8 mouse cellular contexts compared by ENCODE assay signal in the genomic region with DNA sequence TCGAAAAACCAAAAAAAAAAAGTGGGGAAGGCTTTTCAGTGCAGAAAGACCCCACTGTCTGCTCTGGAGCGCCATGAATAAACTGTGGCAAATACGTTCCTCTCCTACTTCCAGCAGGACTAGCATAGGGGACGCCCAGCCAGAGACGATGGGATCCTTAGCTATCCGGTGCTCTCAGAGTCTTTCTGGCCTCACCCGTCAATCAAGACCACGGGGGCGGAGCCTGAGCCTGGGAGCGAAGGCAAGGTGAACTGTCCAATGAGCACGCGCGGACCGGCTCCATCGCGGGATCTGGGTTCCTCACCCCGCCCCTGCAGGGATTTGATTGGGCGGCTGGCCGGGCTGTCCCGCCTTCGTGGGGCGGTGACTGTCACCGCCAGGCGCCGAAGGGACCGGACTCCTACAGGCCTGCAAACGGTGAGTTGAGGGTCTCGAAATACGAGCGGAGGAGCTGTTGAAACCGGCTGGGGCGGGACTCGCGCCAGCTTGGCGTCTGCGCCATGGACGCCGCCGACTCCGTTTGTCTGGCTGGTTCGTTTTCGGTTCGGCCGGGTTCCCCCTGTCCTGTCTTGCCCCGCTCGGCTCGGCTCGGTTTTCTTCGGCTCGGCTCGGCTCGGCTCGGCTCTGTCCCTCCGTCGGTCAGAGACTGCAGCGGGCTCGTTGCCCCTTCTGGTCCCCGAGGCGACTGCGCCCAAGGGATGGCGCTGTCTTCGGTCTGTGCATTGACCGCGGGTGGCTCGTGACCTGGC. TPM values are rescaled to one million over a fixed set of nuclear protein-coding genes. Genes with fewer than 3 reads are reported as not detected.
A peak's percentile ranks its signal among the peaks of the same experiment; 100 is the strongest.
DNase-seq lines count a peak whose midpoint lies in the region; ATAC-seq lines count a peak whose summit lies in the region.

A gene (plus strand): TSS at position 350 of the 749 bp plus-strand sequence.

- H3K4me2 ChIP-seq in hindbrain, embryonic 12.5 days (replicated peaks) = peak within 1 kb of the TSS; percentile 76

- peak; percentile 99 for ATAC-seq in hindbrain, embryonic 12.5 days (ENCODE audit: low FRiP score)

- peak within 1 kb of the TSS; percentile 68 for H3K4me3 ChIP-seq in hindbrain, embryonic 12.5 days

- H3K9ac ChIP-seq in hindbrain, embryonic 12.5 days = peak within 1 kb of the TSS; percentile 83

- peaks cover 10% of the 10 kb centered on the region; the same call in 1 of the 2 replicates for H3K36me3 ChIP-seq in hindbrain, embryonic 12.5 days

- no peaks in the 10 kb centered on the region for H3K9me3 ChIP-seq in hindbrain, embryonic 12.5 days (replicated peaks)

- H3K4me1 ChIP-seq in hindbrain, embryonic 12.5 days = peaks cover 9% of the 10 kb centered on the region

- under 1% methylated on average over 58 of the region's 65 CpGs for WGBS in hindbrain, embryonic 12.5 days

- peak within 1 kb of the TSS; percentile 92 for H3K27ac ChIP-seq in hindbrain, embryonic 12.5 days

- peak; percentile 99 for DNase-seq in Muller cell, postnatal 12 days (ENCODE audit: inconsistent ontology term)
- peak; percentile 99 for DNase-seq in cerebellum, adult 9-11 months
- peak; percentile 97 to 98 for DNase-seq in frontal cortex, postnatal 10 days (ENCODE audit: low spot score in 2 of 2)
- peak; percentile 98 to 99 for DNase-seq in layer of hippocampus, postnatal 14 days (ENCODE audit: low spot score in 2 of 2)
- peak; percentile 99 for DNase-seq in lung, postnatal 14 days
- peak; percentile 93 for DNase-seq in retina, adult 2 months (ENCODE audit: low read depth, low spot score)
- peak; percentile 99 for DNase-seq in thymus, postnatal 36 days

- H3K27me3 ChIP-seq in hindbrain, embryonic 12.5 days = no peaks in the 10 kb centered on the region; the same call in 1 of the 2 replicates

RNA-seq across cellular contexts. Expression of the gene that starts here (rescaled TPM):
- 58.8 and 65.6 TPM in 2 replicates for polyA plus RNA-seq in hindbrain, embryonic 12.5 days (2016; fragmentation: Nextera tagmentation; extraction: Ambion mirVana)
- total RNA-seq in layer of hippocampus, postnatal 14 days (2021) = 10 to 100 TPM; 49.1 to 51.0 TPM

Comparison
In these comparisons a context has a peak if more than half of its experiments do, and no peak if none do; other contexts are left out.
1. Peak in every context shown above with its lines: DNase-seq, ATAC-seq, H3K4me3 ChIP-seq and H3K27ac ChIP-seq.